Mouse (Mus musculus) stomach, postnatal 0 days (tissue): ENCODE measurements at regions not wholly inside any gene's neighbourhood (a gene's known extent, or its start where the extent isn't known, plus 50 kb on each side); places are given as distances from the start of the nearest gene placed in this dataset.

ENCODE experiments used
- CTCF ChIP-seq: IDR thresholded peaks from 2 replicates; pipeline ENCODE4 v1.5.1; 2016; ENCODE audit warnings: antibody characterized with exemption, low read depth, mild to moderate bottlenecking, moderate library complexity
- EP300 ChIP-seq: optimal IDR thresholded peaks from 2 replicates; pipeline ENCODE3; 2016; ENCODE audit warnings: antibody characterized with exemption

- no peak for TF ChIP-seq CTCF
- no peak for TF ChIP-seq EP300
Measured at GRCm38 (mm10) chr8:127814785-127815523, 543.5 kb upstream of the Nrp1 start.
